Mouse (Mus musculus): ENCODE measurements around the gene Mgat1.

DNA sequence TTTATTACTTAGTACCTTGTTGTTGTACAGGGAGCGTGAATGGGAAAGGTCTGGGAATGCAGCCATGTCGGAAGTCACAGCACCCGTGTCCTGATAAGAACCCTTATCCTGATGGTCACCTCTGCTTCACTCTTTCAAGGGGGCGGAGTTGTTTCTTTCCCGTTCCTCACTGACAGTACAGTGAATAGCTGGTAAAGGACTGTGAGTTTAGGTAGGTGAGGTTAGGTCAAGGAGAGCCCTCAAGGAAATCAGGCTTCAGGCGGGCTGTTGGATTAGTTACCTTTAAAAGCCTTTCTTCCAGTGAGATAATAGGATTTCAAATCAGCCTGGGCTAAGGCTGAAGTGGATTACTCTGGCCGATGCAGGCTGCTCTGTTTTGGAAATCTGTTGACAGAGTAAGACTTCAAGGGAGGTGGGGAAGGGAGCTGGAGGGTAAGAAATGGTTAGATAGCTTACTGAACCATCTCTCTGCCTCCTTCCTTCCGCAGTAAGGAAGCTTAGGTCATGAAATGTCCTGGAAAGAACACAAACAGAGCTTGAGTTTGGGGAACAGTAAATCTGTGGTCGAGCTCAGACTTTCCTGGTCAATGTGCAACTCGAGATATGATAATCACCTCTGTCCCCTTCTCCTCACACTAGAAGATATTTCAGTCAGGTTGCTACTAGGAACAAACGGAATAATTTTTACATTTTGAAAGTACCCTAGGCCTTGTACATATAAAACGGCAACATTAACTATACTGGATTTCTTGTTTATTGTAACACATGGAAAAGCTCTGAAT, 1.8 kb downstream of the Mgat1 start:
- TF ChIP-seq POLR2A (IDR thresholded peaks at IDR 0.05; ENCODE audit: borderline replicate concordance, low read depth, low read length) (no peak), CTCF (IDR thresholded peaks at IDR 0.05; ENCODE audit: low read depth, low read length) (no peak)

All from bone marrow macrophage, adult 2 months (primary cell).